Mouse (Mus musculus) cerebellum, adult 9-10 months (tissue): ENCODE data around the gene Col4a4.

Experiments
- DNase-seq: peaks from one replicate; pipeline ENCODE4 v3.0.0; 2022

Col4a4 gene

DNA sequence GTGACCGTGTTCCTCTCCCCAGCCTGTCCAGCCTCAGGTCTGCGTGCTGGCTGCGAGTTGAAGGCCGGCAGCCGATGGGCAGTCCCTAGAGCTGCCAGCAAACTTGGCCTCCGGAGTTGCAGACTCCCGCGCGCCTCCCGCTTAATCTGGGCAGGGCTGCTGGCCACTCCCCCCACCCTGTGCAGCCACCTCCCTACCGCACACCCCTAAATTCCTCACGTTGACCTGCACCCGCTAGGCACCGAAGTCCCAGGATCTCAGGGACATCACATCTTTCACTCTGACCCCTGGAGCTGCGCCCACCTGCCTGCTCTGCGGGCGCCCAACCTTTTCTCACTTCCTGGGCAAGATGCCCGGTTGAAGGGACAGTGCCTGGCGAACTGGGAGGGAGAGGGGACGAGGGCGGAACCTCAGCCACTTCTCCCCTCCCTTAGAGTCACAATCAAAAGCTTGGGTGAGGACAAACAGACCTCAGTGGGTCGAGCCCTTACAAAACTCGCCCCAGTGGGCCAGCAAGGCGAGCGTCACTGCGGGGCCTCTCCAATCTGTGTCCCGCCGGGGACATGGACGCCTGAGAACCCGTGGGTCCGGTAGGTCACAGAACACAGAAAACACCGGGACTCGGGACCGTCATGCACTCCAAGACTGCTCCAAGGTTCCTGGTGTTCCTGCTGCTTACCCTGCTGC, at the start of gene Col4a4, which contains the start of gene Col4a3:
Gene Col4a4, minus strand, starts transcription at position 137 of the 687 bp plus-strand sequence.
Gene Col4a3, plus strand, starts transcription at position 209 of the 687 bp plus-strand sequence.
- peak; percentile 39 for DNase-seq

DNA sequence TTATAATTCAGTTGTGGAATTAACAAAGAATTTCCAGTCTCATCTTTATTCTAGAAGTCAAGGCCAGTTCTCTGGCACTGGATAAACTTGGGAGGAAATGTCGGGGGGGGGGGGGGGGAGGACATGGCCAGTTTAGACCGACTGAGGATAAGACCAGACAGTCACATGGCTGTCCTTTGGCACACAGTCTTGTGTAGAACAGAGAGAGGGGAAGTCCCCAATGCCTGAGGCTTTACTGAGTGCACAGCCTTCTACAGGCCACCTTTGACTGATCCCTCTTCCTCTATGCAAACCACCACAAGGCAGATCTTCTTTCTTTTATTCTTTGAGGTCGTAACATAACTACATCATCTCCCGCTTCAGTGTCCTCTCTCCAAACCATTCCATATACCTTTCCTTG, 49.7 kb upstream of the Col4a4 start:
- DNase-seq: no peak

- DNase-seq: no peak
Measured at GRCm38 (mm10) chr1:82635254-82635620, 48.6 kb upstream of the Col4a4 start.

DNA sequence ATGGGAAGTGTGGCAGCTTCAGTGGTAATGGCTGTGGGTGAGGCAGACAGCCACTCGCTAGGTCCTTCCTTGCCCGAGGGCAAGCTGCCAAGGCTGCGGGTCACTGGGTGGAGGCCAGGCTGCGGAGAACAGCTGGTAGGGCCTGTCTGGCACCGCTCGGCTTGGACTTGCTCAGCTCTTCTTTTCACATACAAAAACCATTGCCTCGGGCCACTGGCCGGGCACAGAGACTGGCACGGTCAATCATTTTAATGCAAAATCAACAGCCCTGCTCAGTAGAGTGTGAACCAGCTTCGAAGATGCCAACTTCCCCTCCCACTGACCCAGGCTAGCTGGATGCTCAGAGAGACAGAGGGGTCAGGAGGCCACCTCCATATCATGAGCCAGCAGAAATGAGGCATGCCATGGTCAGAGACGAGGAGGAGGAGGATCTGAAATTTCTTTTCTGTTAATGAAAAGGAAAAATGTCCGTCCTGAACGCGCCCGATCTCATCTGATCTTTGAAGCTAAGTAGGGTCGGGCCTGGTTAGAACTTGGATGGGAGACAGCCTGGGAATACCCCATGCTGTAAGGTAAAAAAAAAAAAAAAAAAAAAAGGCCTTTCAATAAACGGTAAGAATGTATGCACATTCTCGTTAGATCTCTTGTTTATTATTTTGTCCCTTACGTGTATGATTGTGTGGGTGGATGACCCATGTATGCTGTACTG, 48.0 kb upstream of the Col4a4 start:
- DNase-seq: peak; percentile 17

DNA sequence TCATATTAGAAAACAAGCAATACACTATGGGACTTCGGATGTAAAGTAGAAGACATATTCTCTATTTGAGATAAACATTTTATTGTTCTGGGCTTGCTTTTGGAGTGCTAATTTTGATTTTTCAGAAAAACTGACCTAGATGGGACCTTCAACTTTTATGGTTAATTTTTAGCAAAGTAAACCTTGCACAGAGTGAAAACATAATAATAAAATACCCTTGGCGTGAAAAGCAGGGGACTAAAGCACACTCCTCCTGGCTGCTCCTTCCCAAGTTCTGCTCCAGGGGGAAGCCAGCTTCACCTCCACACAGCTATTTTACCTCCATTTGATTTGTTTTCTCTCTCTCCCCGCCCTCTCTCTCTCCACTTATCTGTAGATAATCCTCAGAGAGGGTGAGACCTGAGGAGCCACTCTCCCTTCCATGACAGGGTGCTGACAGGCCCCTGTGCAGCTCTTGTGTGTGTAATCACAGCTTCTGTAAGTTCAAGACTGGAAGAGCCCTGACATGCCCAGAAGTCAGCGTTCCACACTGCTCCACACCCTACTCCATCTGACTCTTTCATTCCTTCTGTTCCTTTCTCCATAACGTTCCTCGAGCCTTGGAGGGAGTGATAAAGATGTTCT, 44.6 kb upstream of the Col4a4 start:
- no peak for DNase-seq

- no peak for DNase-seq
Measured at GRCm38 (mm10) chr1:82629495-82629894, 42.8 kb upstream of the Col4a4 start.

GRCm38 (mm10) chr1:82627652-82628051, 41.0 kb upstream of the Col4a4 start:
- DNase-seq: no peak

DNA sequence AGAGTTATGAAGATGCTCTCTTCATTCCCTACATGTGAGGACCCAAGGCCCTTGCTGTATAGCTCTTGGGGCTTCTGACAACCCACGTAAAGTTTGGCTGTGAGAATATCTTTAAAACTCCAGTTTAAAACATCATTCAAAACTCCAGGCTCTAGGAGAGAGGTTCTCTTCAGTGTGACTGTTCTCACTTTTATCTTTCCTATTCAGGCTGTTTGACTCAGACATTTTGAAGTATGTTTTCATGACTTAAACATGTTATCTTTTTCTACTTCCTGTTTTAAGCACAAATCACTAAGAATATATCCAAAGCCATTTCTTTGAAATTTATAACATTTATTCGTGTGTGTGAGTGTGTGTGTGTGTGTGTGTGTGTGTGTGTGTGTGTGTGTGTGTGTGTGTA, 38.8 kb upstream of the Col4a4 start:
- no peak for DNase-seq

GRCm38 (mm10) chr1:82624934-82625333, 38.3 kb upstream of the Col4a4 start:
- no peak for DNase-seq

GRCm38 (mm10) chr1:82619981-82620380, 33.3 kb upstream of the Col4a4 start:
- no peak for DNase-seq

GRCm38 (mm10) chr1:82618592-82618991, 31.9 kb upstream of the Col4a4 start:
- no peak for DNase-seq

DNA sequence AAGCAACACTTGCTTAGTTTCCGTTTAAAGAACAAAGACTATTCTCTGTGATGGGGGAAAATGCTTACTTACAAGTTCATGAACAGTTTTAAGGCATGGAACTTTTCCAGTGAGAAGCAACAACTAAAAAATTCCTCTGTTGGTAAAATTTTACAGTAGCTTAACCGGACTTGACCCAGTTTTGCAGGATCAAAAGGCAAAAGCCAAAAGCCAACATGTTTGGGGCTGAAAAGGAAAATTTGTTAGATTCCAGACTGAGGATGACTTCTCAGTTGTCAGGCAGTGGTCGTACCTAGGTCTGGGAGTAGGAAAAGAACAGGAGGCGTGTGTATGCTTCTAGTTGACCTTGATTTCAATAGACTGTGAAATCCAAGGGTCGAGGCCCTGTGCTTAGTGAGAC, 31.4 kb upstream of the Col4a4 start:
- no peak for DNase-seq

DNA sequence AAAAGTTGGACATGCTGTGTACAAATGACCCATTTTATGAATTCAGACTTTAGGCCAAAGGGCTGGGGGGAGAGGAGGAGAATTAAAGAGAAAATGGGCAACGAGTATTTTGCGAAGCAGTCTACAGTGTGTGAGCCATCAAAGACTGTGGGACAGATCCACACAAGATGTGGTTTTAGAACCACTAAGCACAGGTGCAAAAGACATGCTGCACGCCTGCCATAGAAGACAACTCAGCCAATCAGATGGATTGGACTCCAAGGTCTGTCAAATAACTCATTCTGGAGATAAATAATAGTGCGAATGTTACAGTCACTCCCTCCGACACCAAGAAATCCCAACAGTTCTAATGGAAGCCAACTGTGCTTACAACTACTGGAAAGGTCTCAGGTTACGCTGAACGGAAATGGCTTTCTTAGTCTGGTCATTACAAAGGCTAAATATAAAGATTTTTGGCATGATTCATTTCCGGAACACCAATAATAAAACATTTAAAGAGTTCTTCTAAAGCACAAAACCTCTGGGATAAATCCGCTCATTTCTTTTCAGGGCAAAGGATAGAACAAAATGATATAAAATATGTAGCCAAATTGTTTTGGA, 25.5 kb upstream of the Col4a4 start:
- DNase-seq: no peak

GRCm38 (mm10) chr1:82608646-82609262, 22.1 kb upstream of the Col4a4 start:
- DNase-seq: no peak

- no peak for DNase-seq
Measured at GRCm38 (mm10) chr1:82605856-82606255, 19.2 kb upstream of the Col4a4 start.

- no peak for DNase-seq
Measured at GRCm38 (mm10) chr1:82605347-82605746, 18.7 kb upstream of the Col4a4 start.

DNA sequence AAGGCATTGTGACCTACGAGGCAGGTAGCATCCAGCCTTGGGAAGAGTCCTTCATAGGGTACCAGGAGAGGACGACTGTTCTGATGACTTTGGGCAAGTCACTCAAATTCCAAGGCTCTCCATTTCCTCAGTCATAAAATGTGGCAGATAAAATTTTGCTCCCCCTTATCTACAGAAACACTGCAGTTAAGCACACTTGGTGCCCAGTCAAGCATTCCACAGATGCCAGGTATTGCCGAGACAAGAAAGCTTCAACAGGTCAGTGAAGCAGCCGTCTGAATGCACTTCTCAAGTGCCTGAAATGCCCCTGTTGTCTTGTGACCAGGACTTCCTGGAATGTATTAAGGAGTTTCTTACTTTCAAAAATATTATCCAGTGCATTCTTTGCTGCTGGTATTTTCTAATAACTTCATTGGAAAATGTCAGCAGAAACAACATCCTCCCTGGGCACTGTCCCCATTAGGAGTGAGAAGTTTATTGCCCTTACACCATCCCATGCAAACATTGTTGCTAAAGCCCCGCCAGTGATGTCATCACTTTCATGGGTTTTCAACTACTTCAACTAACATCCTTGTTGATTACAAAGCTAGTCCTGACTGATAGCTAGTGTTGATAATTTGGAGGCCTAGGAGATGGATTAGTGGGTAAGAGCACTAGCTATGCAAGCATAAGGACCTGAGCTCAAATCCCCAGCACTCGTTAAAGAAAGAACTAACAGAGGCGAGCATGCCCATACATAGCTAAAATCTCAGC, 16.7 kb upstream of the Col4a4 start:
- no peak for DNase-seq

DNA sequence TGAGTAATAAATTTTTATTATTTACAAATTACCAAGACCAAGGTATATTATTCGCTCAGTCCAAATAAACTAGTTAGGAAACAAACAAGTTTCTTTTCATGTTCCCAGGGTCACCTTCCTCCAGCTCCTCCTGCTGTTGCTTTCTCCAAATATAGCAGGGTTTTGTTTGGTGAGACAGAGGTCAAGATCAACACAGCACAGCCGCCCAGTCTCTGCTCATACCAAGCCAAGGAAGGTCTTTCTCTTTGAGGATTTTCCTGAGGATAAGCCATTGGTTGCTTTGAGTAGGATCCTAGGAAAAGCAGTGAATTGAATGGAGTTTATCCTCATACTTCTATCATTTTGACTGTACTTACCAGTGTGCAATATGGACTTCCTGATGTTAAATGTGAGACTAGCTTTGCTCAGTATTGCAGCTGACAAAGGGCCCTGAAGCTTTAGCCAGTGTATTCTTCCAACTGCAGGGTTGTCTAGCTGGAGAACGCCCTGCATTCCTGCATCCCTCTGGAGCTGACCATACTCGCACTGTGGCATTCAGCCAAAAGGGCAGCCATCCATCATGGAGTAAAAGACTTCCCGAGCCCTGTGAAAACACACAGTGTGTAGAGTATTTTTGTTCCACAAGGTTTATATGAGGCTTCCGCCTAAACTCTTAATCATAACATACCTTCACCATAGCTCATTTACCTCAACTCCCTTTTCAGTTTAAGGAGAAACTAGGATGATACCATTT, 10.4 kb upstream of the Col4a4 start:
- no peak for DNase-seq

DNA sequence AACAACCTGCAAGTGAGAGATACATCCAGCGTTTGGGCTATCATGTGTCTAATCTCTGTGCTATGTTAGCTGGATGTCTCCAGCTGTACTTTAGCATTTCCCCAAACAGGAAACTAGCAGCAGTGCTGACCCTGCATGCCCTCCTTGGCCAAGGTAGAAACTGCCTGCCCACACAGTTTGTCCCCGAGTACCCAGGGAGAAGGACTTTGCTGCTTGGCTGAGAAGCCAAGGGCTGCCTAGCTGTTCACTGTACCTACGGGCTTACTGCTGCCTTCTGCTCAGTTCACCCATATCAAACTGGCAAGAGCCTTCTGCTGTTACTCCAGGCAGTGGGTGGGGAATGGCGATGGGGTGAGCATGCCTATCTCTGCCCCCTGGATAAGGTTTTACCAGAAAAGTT, 3.6 kb upstream of the Col4a4 start:
- no peak for DNase-seq

DNA sequence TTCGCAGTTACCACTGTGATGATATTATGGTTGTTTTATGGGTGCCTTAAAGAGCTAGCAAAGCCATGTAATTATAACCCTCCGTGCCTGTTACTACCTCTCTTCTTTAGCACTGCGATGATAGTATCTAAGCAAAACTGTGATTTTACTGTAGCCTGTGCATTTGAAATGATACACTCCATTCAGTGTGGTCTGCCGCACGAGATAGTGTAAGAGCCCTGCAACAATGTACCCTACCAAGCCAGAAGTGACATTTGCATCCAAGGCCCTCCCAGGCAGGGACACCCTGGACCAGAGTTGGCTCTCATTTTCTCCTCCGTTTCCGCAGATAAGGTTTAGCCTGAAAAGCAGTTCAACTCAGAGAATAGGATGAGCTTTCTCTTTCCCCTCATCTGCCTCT, 668 bp downstream of the Col4a4 start:
- no peak for DNase-seq

GRCm38 (mm10) chr1:82578320-82578719, 8.3 kb downstream of the Col4a4 start:
- no peak for DNase-seq

- no peak for DNase-seq
Measured at GRCm38 (mm10) chr1:82577915-82578314, 8.7 kb downstream of the Col4a4 start.
